Mouse (Mus musculus) E14TG2a.4 (cell line): ENCODE measurements at regions not wholly inside any gene's neighbourhood (a gene's known extent, or its start where the extent isn't known, plus 50 kb on each side); places are given as distances from the start of the nearest gene placed in this dataset.

Experiments used
- H3K27me3 ChIP-seq: 2 replicates; pipeline ENCODE4 v1.6.1; 2014; ENCODE audit warnings: low read length, control low read depth; ENCODE audit not compliant: insufficient read depth
- H3K36me3 ChIP-seq: 2 replicates; pipeline ENCODE4 v1.6.1; 2014; ENCODE audit warnings: low read length, control low read depth; ENCODE audit not compliant: insufficient read depth
- H3K4me1 ChIP-seq: replicated peaks from 2 replicates; pipeline ENCODE4 v1.6.1; 2014; ENCODE audit warnings: low read depth, low read length, control low read depth
- H3K4me3 ChIP-seq: replicated peaks from 2 replicates; pipeline ENCODE4 v1.5.1; 2014; ENCODE audit warnings: mild to moderate bottlenecking, low read length
- H3K9me3 ChIP-seq: 2 replicates; pipeline ENCODE4 v1.6.1; 2014; ENCODE audit warnings: low read length, control low read depth
- CTCF ChIP-seq: conservative IDR thresholded peaks from 2 replicates; pipeline ENCODE4 v1.5.1; 2014; ENCODE audit warnings: low read length
- NANOG ChIP-seq: IDR thresholded peaks from 2 replicates; pipeline ENCODE4 v1.6.1; 2014; ENCODE audit warnings: borderline replicate concordance, low read length, mixed read lengths
- POU5F1 ChIP-seq: IDR thresholded peaks from 2 replicates; pipeline ENCODE4 v1.6.1; 2014; ENCODE audit warnings: low read length, borderline replicate concordance

- TF ChIP-seq NANOG = no peak
- no peak for TF ChIP-seq POU5F1
- TF ChIP-seq CTCF = no peak
- H3K36me3 ChIP-seq = no peaks in the 10 kb centered on the region
- no peak overlapping the region for H3K4me3 ChIP-seq
- H3K4me1 ChIP-seq = peaks cover 39% of the 10 kb centered on the region
- H3K27me3 ChIP-seq = peaks cover 19% of the 10 kb centered on the region
- H3K9me3 ChIP-seq = peaks cover 10% of the 10 kb centered on the region
Measured at GRCm38 (mm10) chr12:79912281-79913063, 200.3 kb downstream of the Zfp36l1 start.

DNA sequence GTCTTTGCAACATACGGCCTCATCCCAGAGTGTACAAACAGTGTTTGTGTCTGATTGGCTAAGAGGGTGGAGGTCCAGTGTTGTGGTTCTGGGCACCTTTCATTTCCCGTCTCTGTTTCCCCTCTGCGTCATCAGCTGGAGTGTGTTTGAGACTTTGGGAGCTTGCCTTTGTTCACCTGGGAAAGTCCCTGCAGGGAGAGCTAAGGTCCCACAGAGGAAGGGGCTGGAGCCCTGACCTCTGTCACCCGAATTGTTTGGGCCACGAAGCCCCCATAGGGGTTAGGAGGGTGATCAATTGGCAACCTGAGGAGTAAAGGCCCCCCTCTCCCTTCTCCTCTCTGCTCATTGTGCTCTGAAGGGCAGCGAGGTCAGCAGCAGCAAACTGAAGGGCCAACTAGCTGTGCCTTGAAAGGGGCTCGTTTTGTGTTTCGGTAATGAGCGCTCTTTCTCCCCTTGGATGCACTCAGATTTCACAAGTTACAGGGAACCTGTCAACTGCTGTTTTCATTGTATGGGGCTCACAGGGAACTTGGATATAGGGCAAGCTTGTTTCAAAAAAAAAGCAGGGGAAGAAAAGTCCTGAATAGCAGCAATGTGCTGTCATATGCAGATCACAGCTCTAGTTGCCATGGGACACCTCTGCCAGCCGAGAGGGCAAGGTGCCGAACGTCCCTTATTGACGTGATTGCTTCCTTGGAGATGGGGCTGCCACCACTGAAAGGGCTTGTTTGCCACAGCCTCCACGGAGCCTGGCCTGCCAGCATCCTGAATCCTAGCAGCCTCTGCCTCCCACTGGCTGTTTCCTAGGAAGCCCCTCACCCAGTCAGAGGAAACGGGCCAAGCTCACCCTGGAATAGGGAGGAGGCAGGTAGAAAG, 201.7 kb downstream of the Zfp36l1 start:
- Histone ChIP-seq H3K27me3 (peaks cover 16% of the 10 kb centered on the region), H3K4me1 (peaks cover 37% of the 10 kb centered on the region), H3K4me3 (no peak overlapping the region), H3K9me3 (peaks cover 10% of the 10 kb centered on the region), H3K36me3 (no peaks in the 10 kb centered on the region)
- TF ChIP-seq NANOG (no peak), CTCF (no peak), POU5F1 (no peak)

DNA sequence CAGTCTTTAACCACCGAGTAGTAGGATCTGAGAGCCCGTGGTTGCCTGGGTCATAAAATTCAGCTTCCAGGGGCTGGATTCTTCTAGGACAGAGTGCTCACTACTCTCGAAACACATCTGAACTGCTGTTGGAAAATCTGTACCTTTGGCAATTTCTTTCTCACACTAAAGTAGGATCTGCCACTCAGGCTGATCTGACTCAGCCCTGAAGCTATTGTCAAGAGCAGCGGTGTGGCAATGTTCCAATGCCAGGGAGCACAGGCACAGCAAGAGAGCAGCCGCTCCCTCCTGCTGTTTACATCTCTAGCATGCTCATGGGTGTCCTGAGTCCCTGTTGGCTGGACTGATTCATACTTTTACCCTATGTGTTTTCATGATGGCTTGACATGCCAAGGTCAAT, 205.2 kb downstream of the Zfp36l1 start:
- TF ChIP-seq CTCF (no peak), POU5F1 (no peak), NANOG (no peak)
- H3K9me3 ChIP-seq = no peaks in the 10 kb centered on the region
- H3K4me3 ChIP-seq = no peak overlapping the region

GRCm38 (mm10) chr12:79906738-79907365, 206.0 kb downstream of the Zfp36l1 start:
- Histone ChIP-seq H3K4me1 (peaks cover 36% of the 10 kb centered on the region), H3K4me3 (no peak overlapping the region), H3K36me3 (no peaks in the 10 kb centered on the region), H3K9me3 (no peaks in the 10 kb centered on the region), H3K27me3 (0 out of 2 replicates have a peak, but pooled peaks cover 7% of the 10 kb centered on the region)
- TF ChIP-seq NANOG (no peak), CTCF (no peak), POU5F1 (no peak)

More for the DNA sequence above, 205.2 kb downstream of the Zfp36l1 start:
- Histone ChIP-seq H3K36me3 (no peaks in the 10 kb centered on the region), H3K27me3 (peaks cover 13% of the 10 kb centered on the region), H3K4me1 (peaks cover 28% of the 10 kb centered on the region)

DNA sequence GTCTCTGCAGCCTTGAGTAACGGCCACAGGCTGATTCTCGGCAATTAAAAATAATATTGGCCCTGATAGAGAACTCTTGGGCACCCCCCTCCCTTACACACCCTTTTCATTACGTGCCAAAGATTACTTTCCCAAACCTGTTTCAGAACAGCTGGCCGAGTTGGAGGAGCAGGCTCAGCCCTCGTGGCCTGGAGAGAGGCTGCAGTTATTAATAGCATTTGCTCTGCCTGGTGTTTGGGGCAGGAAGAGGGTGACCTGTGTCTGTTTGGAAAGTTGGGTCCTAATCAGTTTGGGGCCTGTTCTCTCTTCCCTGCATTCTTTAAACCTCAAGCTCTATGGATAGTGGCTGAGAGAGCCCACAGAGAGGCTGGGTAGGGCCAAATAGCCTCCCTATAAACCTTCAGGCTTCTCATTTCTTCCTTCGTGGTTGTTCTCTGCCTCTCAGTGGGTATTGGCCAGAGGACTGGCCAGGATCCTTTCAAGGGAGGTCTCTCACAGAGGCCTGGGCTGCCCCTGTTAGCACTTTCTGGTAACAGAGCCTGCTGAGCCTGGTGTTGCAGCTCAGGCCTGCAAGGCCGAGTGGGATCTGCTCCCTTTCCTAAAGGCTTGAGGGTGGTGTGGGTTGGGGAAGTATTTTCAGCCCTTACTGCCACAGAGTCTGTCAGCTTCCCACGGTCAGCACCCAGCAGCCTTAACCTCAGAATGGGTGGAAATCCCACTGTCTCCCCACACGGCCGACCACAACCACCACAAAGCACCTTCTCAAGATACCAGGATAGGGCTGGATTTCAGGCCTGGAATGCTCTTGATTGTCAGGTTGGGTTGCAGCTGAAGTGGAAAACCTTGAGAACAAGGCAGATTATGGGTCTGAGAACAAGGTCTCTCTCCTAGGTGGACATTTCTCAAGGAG, 206.7 kb downstream of the Zfp36l1 start:
- Histone ChIP-seq H3K27me3 (0 out of 2 replicates have a peak, but pooled peaks cover 7% of the 10 kb centered on the region), H3K4me3 (no peak overlapping the region), H3K9me3 (no peaks in the 10 kb centered on the region), H3K36me3 (no peaks in the 10 kb centered on the region), H3K4me1 (peaks cover 37% of the 10 kb centered on the region)
- TF ChIP-seq NANOG (no peak), CTCF (no peak), POU5F1 (no peak)

DNA sequence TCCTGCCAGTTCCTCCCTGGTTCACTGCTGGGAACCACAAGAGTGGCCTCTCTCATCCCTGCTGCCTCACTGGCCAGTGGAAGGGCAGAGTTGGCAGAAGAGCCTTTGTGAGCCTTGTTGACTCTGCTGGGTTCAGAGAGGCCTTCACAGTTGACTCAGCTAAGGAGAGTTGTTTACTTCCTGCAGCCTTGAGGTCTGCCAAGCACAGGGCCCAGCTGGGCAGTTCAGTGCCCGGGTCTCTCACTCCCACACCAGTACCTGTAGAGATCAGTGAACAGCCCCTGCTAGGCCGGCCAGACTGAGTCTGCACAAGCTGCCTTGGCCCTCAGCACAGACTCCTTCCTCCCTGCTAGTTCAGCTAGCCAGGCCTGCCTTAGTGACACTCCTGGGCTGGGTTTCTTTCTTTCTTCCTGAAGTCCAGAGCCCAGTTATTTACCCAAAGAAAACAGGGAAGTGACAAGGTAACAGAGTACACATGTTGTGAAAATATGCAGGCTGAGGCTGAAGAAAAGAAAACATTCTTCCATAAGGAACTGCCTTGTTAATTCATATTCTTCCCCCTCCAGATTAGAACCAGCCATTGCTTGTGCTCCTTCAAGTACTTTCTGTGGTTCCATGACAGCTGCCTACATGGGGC, 207.8 kb downstream of the Zfp36l1 start:
- no peak overlapping the region for H3K4me3 ChIP-seq
- H3K27me3 ChIP-seq = 0 out of 2 replicates have a peak, but pooled peaks cover 7% of the 10 kb centered on the region
- peaks cover 41% of the 10 kb centered on the region for H3K4me1 ChIP-seq
- H3K36me3 ChIP-seq = no peaks in the 10 kb centered on the region
- no peak for TF ChIP-seq POU5F1
- no peak for TF ChIP-seq NANOG
- no peak for TF ChIP-seq CTCF
- H3K9me3 ChIP-seq = no peaks in the 10 kb centered on the region

DNA sequence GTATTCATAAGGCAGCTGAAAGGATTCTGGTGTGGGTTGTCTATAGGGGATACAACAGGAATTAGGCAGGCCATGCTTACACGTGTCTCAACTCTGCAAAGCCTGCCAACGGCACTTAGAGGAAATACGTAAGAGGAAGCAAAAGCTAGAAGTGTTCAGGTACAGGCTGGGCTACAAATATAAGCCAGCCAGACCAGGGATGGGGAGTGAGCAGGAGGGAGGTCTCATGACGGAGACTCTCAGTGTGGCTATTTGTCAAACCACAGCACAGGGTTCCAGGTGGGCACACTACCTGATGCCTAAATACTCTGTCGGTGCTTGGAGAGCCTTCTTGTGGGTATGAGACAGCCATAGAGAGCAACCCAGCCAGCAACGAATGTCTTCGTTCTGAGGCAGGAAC, 210.1 kb downstream of the Zfp36l1 start:
- Histone ChIP-seq H3K9me3 (no peaks in the 10 kb centered on the region), H3K4me1 (peaks cover 62% of the 10 kb centered on the region)
- TF ChIP-seq POU5F1 (no peak), CTCF (no peak), NANOG (no peak)

More for the DNA sequence above, 210.1 kb downstream of the Zfp36l1 start:
- H3K27me3 ChIP-seq = 0 out of 2 replicates have a peak, but pooled peaks cover 9% of the 10 kb centered on the region
- no peaks in the 10 kb centered on the region for H3K36me3 ChIP-seq
- no peak overlapping the region for H3K4me3 ChIP-seq
